Mouse (Mus musculus) erythroid progenitor cell, adult 5-6 weeks (primary cell): Measurements from ENCODE around the gene Wnt11. TPM values are rescaled to one million over a fixed set of nuclear protein-coding genes. Genes with fewer than 3 reads are reported as not detected.

Source experiments
- ATAC-seq: replicated peaks from 2 replicates; pipeline ENCODE4 v1.8.0; 2016; ENCODE audit warnings: moderate number of reproducible peaks, mild to moderate bottlenecking, moderate TSS enrichment, inconsistent platforms; ENCODE audit not compliant: poor library complexity, low FRiP score, severe bottlenecking
- total RNA-seq, 2 experiments: library from RNA; stranded (forward) in 1 of 2; stranded (reverse) in 1 of 2; fragments of 150-400 nt in 1 of 2; fragments of 186-747, 209-891 nt in 1 of 2; gene quantifications; 2 replicates each; pipeline versions ENCODE4 v1.2.3 to v1.2.4; 2015 to 2017; ENCODE audit warnings: low replicate concordance in 2 of 2

The Wnt11 gene
- total RNA-seq, 2 experiments from 2014 or later, result not detected

DNA sequence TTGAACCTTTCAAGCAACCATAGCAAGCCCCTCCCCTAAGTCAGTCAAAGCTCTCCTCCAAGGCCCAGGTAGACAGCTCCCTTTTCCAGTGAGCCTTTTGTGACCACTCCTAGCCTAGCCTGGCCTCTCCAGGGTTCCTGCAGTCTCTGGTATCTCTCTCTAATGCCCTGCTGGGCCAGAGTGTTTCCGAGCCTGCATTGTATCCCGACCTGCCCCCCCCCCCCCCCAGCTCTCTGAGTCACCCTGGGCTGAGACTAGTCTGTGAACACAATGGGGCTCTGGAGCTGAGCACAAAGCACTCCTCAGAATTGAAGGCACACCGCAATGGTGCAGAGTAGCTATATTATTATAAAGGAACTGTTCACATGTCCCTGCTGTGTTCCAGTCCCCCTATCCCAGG is 21.2 kb downstream of the Wnt11 start:
- ATAC-seq, result no peak

DNA sequence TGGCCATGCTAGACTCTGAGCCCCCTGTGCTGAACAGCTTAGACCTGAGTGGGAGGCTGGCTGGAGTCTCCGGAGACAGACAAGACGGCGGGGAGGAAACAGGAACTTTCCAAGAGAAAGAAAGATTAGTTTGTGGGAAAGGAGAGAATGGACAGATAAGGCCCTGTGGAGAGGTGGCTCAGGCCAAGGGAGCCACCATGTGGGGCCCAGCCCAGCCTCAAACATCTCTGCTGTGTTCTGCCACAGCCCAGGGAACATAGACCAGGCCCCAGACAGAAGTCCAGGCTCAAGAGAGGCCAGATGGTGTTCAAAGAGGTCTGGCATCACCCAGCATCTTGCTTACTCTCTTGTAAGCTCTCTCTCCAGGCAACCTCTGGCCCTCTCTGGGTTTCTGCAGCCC is 22.2 kb downstream of the Wnt11 start:
- ATAC-seq, result no peak

DNA sequence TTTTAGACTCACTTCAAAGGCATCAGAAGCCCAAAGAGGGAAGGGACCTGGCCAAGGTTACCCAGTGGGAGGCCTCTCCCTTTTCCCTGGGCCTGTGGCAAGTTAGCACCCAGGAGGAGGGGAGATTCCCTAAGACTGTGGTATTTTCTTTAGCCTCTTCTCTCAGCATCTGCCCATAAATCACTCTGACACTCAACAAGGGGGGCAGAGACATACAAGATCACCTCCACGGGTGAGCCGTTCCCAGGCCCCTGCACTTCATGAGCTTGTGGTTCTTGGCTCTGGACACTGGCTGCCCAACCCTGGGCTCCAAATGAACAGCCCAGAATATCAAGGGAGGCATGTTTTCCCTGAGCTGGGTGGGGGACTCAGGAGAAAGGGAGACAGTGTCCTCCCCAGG is 26.1 kb downstream of the Wnt11 start:
- no peak for ATAC-seq

DNA sequence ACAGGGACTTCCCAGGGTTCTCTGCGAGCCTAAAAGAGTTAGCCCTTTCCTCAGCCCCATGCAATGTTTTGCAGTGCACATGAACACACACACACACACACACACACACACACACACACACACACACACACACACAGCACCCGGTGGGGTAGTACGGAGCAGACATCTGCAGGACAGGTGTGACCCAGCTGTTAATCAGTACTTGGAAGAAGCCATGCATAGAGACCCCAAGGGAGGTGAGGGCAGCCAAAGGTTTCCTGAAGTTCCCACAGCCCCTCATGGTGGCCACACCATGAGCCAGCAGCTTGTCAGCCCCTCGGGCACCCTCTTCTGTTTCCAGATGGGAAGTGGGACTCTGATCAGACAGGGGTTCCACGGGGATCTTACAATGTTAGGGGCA is 28.1 kb downstream of the Wnt11 start:
- no peak for ATAC-seq

DNA sequence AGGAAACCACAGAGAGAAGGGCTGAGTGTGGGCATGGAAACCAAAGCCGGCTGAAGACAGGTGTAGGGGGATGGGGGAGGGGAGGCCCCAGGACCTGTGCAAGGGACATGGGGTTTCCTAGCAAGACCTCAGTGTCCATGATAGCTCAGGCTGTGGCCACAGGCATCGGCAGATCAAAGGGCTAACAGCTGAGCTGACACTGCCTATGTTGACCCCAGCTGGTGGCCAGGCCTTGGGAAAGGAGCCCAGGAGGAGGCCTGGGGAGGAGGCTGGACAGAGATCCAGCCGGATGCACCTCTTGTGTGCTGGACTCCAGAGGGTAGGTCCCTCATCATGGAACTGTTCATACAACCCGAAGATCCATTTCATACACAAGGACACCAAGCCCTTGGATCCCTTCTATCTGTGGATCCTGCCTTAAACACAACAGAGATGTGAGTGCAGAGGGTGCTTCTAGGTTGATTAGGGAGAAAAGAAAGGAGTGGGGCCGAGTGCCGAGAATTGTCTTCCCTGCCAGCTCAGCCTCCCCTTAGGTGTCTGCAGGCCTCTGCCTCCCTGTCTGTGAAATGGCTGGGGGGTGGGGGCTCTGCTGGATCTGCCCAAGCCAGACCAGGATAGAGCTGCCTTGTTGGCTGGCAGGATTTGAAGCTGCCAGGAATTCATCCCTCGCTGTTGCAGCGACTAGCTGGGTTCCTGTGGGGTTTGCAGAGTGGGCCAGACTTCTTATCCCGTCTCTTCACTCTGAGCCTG is 29.2 kb downstream of the Wnt11 start:
- no peak for ATAC-seq

DNA sequence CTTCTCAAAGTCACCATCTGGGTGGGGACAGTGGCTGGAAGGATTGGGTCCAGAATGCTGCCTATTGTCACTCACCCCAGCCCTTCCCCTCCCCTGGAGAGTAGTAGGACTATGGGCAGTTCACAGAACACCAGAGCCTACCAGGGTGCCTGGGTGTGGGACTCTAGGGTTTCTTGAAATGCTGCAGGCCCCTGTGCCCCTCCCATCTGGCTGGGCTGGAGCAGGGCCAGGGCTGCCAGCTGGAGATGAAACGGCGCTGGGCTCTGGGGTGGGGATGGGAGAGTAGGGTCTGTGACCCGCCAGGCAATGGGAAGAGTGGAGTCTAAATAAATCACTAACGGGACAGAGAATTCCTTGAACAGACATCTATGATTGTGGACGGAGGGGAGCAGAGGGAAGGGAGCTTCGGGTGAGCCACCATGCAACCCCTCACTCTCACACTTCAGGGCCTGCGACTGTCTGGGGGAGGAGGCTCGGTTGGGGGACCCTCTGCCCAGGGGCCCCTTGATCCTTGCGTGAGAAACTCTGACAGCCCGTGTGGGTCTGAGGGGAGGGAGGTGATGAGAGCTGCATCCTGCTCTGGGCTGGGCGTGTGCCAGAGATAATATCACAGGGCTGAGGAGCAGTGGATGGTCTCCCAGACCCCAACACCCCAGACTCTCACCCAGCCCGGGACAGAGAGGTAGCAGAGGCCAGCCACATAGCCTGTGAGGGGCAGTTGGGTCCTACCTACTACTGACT is 32.3 kb downstream of the Wnt11 start:
- no peak for ATAC-seq

DNA sequence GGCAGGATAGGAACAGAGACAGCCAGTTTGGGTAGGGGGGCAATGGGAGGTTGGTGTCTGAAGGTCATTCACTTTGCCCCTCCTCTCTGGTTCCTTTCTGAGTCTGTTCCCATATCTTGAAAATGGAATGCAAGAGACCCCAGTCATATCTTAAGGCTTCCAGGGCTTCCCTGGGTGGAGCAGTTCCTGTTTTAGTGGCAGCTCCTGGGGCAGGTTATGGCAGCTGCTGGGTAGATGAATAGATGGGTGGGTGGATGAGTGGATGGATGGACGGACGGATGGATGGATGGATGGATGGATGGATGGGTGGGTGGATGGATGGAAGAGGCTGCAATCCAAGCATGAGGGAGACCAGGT is 32.9 kb downstream of the Wnt11 start:
- ATAC-seq, result no peak

DNA sequence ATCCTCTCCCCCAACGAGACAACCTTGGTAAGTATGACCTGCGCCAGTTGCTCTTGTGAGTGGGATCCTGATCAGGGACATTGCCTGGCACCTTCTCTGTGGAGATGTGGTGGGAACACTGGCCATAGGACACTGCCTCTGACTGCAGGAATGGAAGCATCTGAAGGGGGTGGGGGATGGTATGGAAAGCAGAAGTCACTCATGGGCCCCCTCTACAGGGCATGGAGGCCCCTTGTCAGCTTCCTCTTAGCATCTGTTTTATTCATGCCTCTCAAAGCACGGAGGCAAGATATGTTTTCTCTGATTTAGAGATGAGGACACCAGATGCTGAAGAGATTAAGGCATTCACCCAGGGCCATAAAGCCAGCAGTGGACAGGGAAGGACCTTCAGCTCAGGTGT is 34.2 kb downstream of the Wnt11 start:
- ATAC-seq, result no peak

DNA sequence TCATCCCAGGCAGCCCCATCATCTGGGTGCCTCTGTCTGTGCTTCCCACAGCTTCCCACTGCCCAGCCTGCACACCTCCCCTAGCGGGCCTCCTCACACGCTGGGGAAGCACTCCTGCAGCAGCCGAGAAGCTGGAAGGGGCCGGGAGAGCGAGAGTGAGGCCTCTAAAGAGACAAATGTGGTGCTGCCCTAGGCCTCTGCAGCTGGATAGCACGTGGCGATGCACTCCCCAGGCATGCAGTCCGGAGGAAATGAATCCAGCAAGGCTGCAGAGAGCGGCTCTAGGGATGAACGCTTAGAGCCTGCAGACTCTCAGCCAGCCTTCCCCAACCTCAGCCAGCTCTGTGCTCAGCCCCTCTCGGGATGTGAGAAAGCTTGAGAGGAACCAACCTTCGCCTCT is 35.9 kb downstream of the Wnt11 start:
- ATAC-seq, result no peak

DNA sequence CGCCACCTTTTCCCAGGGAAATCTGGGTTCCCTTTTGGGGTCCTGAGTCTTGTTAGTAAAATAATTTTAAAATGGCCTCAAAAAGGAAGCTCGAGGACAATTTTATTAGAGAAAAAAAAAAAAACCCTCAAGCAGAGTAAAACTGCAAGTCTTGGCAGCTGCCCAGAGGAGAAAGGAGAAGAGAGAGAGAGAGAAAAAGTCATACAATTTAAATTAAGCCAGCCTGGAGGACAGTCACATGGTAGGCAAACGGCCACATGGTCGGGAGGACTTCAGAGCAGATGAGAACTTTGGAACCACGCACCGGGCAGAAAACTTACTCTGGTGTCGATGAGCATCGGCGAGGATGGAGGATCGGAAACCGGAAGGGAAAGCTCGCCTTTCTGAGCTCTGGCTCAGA is 37.0 kb downstream of the Wnt11 start:
- ATAC-seq, result no peak

DNA sequence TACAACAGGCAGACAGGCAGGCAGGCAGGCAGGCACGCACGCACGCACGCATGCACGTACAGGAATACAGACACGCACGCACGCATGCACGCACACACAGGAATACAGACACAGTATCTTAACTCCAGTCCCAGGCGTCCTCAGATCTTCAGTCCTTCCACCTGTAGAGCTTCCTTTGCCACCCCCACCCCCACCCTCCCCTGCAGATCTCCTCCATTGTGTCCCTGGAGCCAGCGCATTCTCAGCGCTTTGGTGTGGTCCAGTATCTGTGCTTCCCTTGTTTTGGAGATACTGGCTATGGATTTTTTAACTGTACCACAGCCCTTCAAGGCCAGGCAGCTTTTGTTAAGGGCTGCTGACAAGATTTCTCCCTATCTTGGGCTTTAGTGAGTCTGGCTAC is 38.4 kb downstream of the Wnt11 start:
- no peak for ATAC-seq

DNA sequence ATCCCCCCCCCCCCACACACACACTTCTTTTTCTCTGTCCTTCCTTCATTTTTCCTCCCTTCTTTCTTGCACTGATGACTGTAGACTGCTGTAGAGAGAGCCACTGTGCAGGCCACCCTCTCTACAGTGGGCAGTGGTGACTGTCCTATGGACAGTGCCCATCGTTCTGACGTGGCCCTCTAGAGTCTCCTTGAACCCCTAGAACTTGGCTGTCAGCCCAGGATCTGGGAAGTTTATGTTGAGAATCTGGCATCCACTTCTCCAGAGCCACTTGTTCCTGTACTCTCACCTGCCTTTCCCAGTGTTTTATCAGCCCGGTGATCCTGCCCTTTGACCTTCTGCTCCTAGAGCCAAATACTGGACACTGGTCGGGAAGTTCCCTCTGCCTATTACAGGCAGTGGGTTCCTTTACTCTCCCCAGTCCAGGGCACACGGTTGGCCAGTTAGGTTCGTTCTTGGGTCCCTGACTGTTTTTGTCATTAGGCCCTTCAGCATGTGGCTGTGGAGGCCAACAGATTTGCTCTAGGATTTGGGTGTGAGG is 39.6 kb downstream of the Wnt11 start:
- no peak for ATAC-seq

DNA sequence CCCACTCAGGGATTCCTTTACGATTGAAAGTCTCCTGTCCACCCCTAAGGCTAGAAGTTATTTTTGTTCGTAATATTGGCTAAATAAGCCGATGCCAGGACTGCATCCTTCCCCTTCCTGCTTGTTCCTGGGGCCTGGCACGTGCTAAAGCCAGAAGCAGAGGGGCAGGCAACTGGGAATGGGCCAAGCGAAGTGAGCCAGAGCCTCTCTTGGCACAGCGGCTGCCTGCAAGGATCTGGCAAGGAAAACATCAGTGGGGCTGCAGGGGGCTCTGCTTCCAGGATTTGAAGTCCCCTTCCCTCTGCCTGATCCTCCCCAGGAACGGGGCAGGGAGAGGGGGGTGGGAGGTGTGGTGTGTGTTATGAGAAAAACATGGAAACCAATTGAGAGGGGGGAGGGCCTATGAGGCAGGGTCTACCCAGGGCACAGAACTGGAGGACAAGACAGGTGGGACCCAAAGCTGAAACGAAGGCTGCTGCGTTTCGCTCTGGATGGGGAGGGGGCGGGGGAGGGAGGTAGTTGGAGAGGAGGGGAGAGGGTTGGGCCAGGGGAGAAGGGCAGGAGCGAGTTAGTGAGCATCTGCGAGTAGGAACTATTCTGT is 40.6 kb downstream of the Wnt11 start:
- no peak for ATAC-seq

DNA sequence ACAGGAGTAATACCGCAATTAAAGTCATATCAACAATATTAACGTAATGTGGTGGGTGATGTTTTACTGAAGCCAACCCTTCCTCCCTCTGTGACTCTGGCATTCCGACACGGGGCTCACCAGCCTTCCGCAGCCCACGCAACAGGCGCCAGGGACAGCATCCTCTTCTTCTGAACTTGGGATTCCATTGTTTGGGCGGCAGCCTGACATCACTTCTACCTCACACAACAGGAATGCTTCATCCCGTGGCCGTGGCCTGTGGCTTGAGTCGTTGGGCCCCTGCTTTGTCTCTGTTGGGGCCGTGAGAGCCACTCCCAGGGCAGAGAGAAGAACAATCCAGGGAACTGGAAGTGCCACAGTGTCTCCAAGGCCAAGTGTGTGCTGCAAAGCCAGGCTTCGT is 41.2 kb downstream of the Wnt11 start:
- ATAC-seq, result no peak

DNA sequence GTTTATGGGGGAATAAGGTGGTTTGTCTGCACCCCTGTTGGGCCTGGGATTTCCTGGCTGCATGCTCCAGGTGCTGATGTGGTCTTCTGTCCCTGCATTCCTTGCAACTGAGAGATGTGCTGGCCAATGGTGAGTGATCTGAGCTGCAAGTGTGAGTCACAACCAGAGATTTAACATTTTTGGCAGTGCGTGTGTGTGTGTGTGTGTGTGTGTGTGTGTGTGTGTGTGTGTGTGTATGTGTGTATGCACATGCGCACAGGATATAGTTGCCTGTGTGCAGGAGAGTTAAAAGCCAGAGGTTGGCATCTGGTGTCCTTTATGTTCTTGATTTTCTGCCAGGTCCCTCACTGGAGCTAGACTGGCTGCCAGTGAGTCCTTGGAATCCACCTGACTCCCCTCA is 44.3 kb downstream of the Wnt11 start:
- no peak for ATAC-seq

DNA sequence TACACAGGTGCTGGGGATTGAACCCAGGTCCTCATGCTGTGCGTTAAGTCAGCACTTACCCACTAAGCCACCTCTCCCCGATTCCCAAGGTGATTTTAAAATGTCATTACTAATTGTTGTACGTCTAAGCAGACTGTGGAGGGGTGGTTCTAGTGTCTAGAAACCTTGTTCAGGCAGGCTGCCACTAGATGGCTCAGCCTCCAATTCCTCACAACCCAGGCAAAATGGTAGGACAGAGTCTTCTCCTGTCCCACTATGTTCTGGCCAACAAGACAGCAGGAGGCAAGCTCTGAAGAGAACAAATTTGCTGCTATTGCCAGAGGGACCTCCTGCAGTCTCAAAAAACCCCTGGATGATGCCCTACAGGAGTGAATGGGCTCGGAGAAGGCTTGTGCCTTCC is 47.0 kb downstream of the Wnt11 start:
- ATAC-seq, result no peak

DNA sequence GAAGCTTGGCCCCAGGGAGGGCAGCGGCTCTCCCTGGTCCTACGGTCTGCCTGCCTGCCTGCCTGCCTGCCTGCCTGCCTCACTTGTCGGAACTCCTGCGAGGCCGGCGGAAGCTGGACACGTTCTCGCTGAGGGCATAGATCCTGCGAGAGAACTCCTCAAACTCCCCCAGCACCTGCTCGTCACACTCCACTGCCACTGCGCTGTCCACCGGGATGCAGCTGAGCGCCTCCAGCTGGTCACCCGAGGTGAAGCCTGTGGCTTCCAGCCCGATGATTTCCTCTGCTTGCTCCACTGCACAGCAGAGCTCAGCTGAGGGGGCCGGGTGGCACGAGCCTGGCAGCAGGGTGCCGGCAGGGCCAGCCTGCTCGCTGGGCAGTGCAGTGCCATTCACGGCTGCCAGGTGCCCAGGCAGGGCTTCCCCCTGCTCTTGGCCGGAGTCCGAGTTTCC is 52.9 kb downstream of the Wnt11 start:
- ATAC-seq, result no peak

DNA sequence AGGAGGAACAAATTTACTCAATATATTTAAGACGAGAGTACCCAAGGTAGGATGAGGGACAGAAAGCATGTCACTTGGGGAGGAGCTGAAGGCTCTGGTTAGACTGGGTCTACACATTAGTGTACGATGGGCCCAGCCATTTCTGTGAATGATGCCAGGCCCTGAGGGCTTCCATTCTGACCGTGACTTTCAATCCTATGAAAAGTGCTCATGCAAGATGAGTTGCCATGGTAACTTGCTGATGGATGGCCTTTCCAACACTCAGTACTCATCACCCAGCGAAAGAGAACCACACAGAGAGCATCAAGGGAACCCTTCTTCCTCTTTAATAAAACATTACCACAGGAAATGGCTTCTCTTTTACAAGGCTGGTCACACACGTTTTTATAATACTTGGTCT is 53.9 kb downstream of the Wnt11 start:
- no peak for ATAC-seq

DNA sequence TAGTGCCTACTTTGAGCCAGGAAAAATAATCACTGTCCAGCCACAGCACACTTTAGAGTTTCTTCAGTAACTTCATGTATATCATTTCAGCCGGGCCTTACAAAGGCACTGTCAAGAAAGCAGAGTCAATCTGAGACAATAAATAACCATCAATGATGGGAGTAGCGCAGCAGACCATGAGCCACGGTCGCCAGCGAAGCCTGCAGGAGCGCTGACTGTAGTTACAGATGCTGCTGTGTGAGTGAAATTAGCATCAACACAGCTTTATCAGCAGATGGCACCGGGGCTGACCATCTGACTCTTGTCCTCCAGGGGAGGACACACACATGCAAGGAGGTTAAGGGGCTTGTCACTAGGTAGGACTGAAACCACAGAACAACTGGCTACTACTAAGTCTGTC is 54.3 kb downstream of the Wnt11 start:
- no peak for ATAC-seq

DNA sequence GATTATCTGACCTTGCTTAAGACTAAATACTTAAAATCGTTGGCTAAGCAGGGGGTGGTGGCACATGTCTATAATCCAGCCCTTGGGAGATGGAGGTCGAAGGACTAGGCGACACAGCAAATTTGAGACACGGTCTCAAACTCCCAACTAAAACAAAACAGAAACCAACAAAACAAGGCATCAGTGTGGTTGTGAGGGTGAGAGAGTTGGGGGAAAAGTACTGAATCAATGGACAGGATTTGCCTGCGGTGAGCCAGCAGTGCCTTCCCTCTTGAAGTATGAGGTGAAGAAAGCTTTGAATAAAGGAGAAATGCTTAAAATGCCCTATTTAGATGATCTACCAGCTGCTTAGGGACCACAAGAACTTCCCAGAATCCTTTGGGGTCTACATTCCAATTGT is 58.2 kb downstream of the Wnt11 start:
- ATAC-seq, result no peak

DNA sequence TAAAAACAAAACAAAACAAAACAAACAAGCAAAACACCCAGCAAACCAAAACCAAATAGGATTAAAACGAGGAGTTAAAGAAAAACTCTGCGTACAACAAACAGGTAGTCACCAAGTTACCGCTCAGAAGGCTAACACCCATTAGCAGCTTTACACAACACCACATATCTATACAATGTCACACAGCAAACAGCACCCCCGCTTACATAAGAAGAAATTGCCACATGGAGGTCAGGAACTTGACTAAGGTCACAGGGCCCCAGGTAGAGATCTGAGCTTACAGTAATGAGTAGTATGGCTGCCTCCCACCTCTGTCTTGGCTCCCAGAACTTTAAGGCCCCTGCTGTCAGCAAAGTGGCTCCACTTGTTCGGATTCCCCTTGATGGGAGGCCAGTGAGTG is 59.4 kb downstream of the Wnt11 start:
- ATAC-seq, result no peak
